Mouse (Mus musculus) limb, embryonic 14.5 days (tissue): ENCODE data around the gene Sacs. TPM values are rescaled to one million over a fixed set of nuclear protein-coding genes. Genes with fewer than 3 reads are reported as not detected.

Source experiments
- ATAC-seq: fragments of 200-750 bp; cut with Nextera tagmentation; 2 replicates; pipeline ENCODE4 v1.8.0; 2017; ENCODE audit warnings: low read depth, moderate number of reproducible peaks, moderate TSS enrichment; ENCODE audit not compliant: low FRiP score
- DNase-seq: peaks from one replicate; pipeline ENCODE4 v3.0.0-alpha.2; 2015; ENCODE audit warnings: low spot score
- H3K27ac ChIP-seq: fragments of 300-500 bp; sonication (generic); replicated peaks from 2 replicates; pipeline ENCODE4 v1.5.1; 2014; ENCODE audit warnings: low read depth, mild to moderate bottlenecking, low read length, moderate library complexity, mixed read lengths
- H3K27me3 ChIP-seq: fragments of 300-500 bp; sonication (generic); 2 replicates; pipeline ENCODE4 v1.6.1; 2014; ENCODE audit warnings: low read length, mixed read lengths; ENCODE audit not compliant: control insufficient read depth, insufficient read depth
- H3K36me3 ChIP-seq: fragments of 300-500 bp; sonication (generic); 2 replicates; pipeline ENCODE4 v1.6.1; 2014; ENCODE audit warnings: mild to moderate bottlenecking, low read length, moderate library complexity, mixed read lengths; ENCODE audit not compliant: control insufficient read depth, insufficient read depth
- H3K4me1 ChIP-seq: fragments of 300-500 bp; sonication (generic); 2 replicates; pipeline ENCODE4 v1.6.1; 2014; ENCODE audit warnings: antibody characterized with exemption, low read length, mixed read lengths; ENCODE audit not compliant: control insufficient read depth, insufficient read depth
- H3K4me2 ChIP-seq: fragments of 300-500 bp; sonication (generic); replicated peaks from 2 replicates; pipeline ENCODE4 v1.6.1; 2014; ENCODE audit warnings: low read depth, mild to moderate bottlenecking, low read length, moderate library complexity; ENCODE audit not compliant: severe bottlenecking
- H3K4me3 ChIP-seq: fragments of 300-500 bp; sonication (generic); replicated peaks from 2 replicates; pipeline ENCODE4 v1.5.1; 2014; ENCODE audit warnings: low read length
- H3K9ac ChIP-seq: fragments of 300-500 bp; sonication (generic); 2 replicates; pipeline ENCODE4 v1.6.1; 2014; ENCODE audit warnings: mild to moderate bottlenecking, low read depth, low read length, moderate library complexity; ENCODE audit not compliant: severe bottlenecking
- H3K9me3 ChIP-seq: fragments of 300-500 bp; sonication (generic); 2 replicates; pipeline ENCODE4 v1.6.1; 2016; ENCODE audit warnings: low read length; ENCODE audit not compliant: control insufficient read depth
- POLR2A ChIP-seq: fragments of 200-500 bp; IDR thresholded peaks from 2 replicates; pipeline ENCODE4 v1.8.0; 2012; ENCODE audit warnings: inconsistent platforms, mild to moderate bottlenecking, moderate library complexity, borderline replicate concordance; ENCODE audit not compliant: insufficient read depth, insufficient read length; ENCODE audit errors: extremely low read depth
- WGBS: fragments of 180-500 bp; shearing (Covaris S2); extraction: QIAGEN DNeasy Blood & Tissue Kit; methylation state at CpG from one replicate; pipeline ENCODE4 v1.1.7; 2014; 5-methylcytosine and 5-hydroxymethylcytosine counted together
- polyA plus RNA-seq, 2 experiments: library from polyadenylated mRNA; depleted of rRNA in 1 of 2; stranded (reverse) in 1 of 2; unstranded in 1 of 2; fragments of >200 nt; fragmentation: Nextera tagmentation in 1 of 2; extraction: Ambion mirVana in 1 of 2; gene quantifications; 2 replicates each; pipeline versions ENCODE4 v1.2.1 to v1.2.3; 2012 to 2014

Sacs gene
- polyA plus RNA-seq, 2 experiments: 3.8 to 4.2 TPM

DNA sequence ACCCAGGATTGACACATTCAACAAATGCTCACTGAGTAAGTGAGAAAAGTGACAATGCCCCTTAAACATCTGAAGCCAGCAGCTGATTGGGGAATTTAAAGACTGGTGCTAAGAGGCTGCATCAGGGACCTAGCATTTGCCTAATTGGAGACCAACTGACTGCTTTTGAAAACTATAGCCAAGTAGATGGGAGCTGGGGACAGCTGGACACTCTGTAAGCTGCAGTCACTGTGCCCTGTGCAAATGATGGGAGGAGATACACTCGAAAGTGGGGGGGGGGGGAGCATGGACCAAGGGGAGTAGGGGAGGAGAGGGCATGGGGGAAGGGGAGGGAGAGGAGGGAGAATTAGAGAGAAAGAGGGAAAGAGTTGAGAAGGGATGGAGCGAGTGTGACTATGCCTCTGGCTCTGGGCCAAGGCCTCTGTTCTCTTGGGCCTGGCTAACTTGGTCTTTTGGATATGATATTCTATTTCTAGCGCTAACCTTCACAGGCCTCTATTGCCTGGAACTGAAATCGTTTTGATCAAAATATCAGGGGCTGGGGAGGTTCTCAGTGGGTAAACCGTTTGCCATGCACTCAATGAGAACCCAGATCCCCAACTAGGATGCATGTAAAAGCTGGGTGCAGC lies 97.7 kb downstream of the Sacs start:
- Histone ChIP-seq H3K36me3 (no peaks in the 10 kb centered on the region), H3K27ac (no peak overlapping the region), H3K27me3 (no peaks in the 10 kb centered on the region), H3K9me3 (no peaks in the 10 kb centered on the region), H3K4me2 (no peak overlapping the region), H3K9ac (no peak overlapping the region), H3K4me1 (no peaks in the 10 kb centered on the region), H3K4me3 (no peak overlapping the region)
- DNase-seq (peak; percentile 40), ATAC-seq (no peak)
- TF ChIP-seq POLR2A: no peak
- WGBS: 50% methylated on average over 5 of the region's 5 CpGs

DNA sequence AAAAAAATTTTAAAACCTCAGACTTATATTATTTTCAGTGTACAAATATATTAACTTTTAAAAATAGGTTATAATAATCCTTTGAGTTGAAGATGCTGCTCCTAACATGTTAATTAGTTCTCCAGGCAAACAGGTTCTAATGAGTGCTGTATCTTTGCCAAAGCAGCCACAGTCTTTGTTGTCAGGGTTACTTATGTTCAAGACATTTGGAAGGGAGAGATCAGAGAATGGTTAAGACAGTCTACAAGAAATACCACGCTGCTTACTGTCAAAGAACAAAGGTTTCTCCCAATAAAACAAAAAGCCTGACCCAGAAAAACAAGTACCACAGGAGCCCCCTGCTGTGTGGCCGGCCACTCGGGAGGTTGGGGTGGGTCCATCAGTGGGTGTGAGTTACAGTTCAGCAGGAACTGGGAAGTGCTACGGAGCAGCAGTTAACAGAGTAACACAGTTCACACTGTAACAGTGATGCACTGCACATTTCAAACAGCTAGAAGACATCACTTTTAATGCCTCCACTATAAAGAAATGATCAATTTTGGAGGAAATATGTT lies 98.9 kb downstream of the Sacs start:
- no peaks in the 10 kb centered on the region for H3K9me3 ChIP-seq
- TF ChIP-seq POLR2A: no peak
- no peak for DNase-seq
- H3K4me1 ChIP-seq: no peaks in the 10 kb centered on the region
- H3K4me2 ChIP-seq: no peak overlapping the region
- no peak overlapping the region for H3K27ac ChIP-seq
- ATAC-seq: no peak
- H3K9ac ChIP-seq: no peak overlapping the region
- H3K36me3 ChIP-seq: no peaks in the 10 kb centered on the region
- 27% methylated on average over 4 of the region's 4 CpGs for WGBS
- no peak overlapping the region for H3K4me3 ChIP-seq
- H3K27me3 ChIP-seq: no peaks in the 10 kb centered on the region

DNA sequence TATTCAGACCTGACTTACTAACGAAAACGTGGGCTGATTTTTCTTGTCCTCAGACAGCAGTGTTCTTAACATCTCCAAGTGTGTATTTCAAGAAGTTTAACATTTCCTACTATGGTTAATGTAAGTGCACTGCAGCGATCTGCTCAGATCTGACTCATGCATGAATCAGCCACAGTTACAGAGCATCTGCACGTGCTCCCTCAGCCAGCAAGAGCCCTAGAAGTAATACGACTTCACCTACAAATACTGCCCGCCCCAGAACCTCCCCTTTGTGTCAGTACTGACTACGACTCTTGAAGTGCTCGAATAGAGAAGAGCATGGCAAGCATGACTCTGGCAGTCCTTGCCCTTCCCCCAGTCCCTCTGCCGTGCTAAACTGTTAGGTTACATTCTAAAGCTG lies 100.5 kb downstream of the Sacs start:
- 58% methylated on average over 9 of the region's 9 CpGs for WGBS
- Histone ChIP-seq H3K27ac (no peak overlapping the region), H3K4me3 (no peak overlapping the region), H3K4me2 (no peak overlapping the region), H3K4me1 (no peaks in the 10 kb centered on the region), H3K9me3 (no peaks in the 10 kb centered on the region), H3K27me3 (no peaks in the 10 kb centered on the region), H3K36me3 (no peaks in the 10 kb centered on the region), H3K9ac (no peak overlapping the region)
- DNase-seq: no peak
- no peak for TF ChIP-seq POLR2A
- no peak for ATAC-seq

DNA sequence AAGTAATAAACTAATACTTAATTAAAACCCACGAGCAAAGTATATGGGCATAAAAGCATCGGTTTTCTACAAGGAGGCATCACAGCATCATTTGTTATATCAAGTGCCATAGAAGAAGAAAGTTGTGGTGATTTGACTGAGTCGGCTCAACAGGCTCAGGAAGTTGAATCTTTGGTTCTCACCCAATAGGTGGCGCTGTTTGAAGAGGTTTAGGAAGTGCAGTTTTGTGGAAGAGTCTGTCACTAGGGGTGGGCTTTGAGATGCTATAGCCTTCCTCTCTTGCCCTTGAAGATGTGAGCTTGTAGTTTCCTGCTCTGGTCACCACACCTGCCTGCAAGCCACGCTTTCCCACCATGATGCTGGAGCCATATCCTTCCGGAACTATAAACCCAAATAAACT lies 104.4 kb downstream of the Sacs start:
- Histone ChIP-seq H3K9me3 (no peaks in the 10 kb centered on the region), H3K4me1 (no peaks in the 10 kb centered on the region), H3K27ac (no peak overlapping the region), H3K4me2 (no peak overlapping the region), H3K9ac (no peak overlapping the region), H3K4me3 (no peak overlapping the region), H3K27me3 (no peaks in the 10 kb centered on the region), H3K36me3 (no peaks in the 10 kb centered on the region)
- ATAC-seq: no peak
- no peak for DNase-seq
- TF ChIP-seq POLR2A: no peak
- WGBS: 45% methylated on average over 6 of the region's 6 CpGs

DNA sequence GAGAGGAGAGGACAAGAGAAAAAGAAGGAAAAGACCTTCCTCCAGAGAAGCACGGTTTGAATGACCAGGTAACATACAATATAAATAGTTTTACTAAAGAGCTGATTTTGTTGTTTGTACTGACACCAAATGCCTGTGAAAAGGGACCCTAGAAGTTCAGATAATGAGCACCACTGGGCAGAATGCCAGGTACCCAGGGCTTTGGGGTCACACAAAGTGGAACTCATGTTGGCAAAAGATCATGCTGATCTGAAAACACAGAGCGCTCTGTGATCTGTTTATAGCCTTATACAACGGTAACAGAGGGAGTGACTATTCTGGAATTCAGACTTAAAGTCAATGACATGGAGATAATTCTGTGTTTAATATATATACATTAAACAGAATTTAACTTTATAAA lies 108.2 kb downstream of the Sacs start:
- WGBS: 74% methylated on average over 3 of the region's 3 CpGs
- H3K4me2 ChIP-seq: no peak overlapping the region

More for the DNA sequence above, 108.2 kb downstream of the Sacs start:
- H3K4me3 ChIP-seq: no peak overlapping the region
- ATAC-seq: no peak
- H3K9me3 ChIP-seq: peaks cover 8% of the 10 kb centered on the region; the same call in 1 of the 2 replicates
- no peak overlapping the region for H3K27ac ChIP-seq
- no peak overlapping the region for H3K9ac ChIP-seq
- no peak for TF ChIP-seq POLR2A
- H3K36me3 ChIP-seq: no peaks in the 10 kb centered on the region
- H3K27me3 ChIP-seq: no peaks in the 10 kb centered on the region
- no peak for DNase-seq
- H3K4me1 ChIP-seq: no peaks in the 10 kb centered on the region
